Mouse (Mus musculus) heart, postnatal 0 days (tissue): ENCODE results near the gene Hspa12b. TPM values are rescaled to one million over a fixed set of nuclear protein-coding genes. Genes with fewer than 3 reads are reported as not detected.

ENCODE experiments used
- ATAC-seq: fragments of 200-750 bp; cut with Nextera tagmentation; 2 replicates; pipeline ENCODE4 v1.8.0; 2017; ENCODE audit warnings: low read depth, moderate number of reproducible peaks, moderate library complexity; ENCODE audit not compliant: insufficient read depth
- DNase-seq: peaks from one replicate; pipeline ENCODE4 v3.0.0-alpha.2; 2016; ENCODE audit warnings: low spot score
- H3K27ac ChIP-seq: fragments of 300-500 bp; sonication (generic); 2 replicates; pipeline ENCODE4 v1.5.1; 2014; ENCODE audit warnings: low read depth, mild to moderate bottlenecking
- H3K27me3 ChIP-seq: fragments of 300-500 bp; sonication (generic); 2 replicates; pipeline ENCODE4 v1.6.1; 2014; ENCODE audit warnings: low read length, mixed read lengths; ENCODE audit not compliant: control insufficient read depth, insufficient read depth
- H3K36me3 ChIP-seq: fragments of 300-500 bp; sonication (generic); replicated peaks from 2 replicates; pipeline ENCODE4 v1.6.1; 2014; ENCODE audit warnings: low read length, mixed read lengths; ENCODE audit not compliant: control insufficient read depth, insufficient read depth
- H3K4me1 ChIP-seq: fragments of 300-500 bp; sonication (generic); 2 replicates; pipeline ENCODE4 v1.6.1; 2014; ENCODE audit warnings: antibody characterized with exemption; ENCODE audit not compliant: control insufficient read depth, insufficient read depth
- H3K4me2 ChIP-seq: fragments of 300-500 bp; sonication (generic); 2 replicates; pipeline ENCODE4 v1.6.1; 2014; ENCODE audit warnings: low read depth, mild to moderate bottlenecking, low read length, moderate library complexity
- H3K4me3 ChIP-seq: fragments of 300-500 bp; sonication (generic); 2 replicates; pipeline ENCODE4 v1.5.1; 2014; ENCODE audit warnings: low read depth, low read length
- H3K9ac ChIP-seq: fragments of 300-500 bp; sonication (generic); replicated peaks from 2 replicates; pipeline ENCODE4 v1.6.1; 2014; ENCODE audit warnings: low read depth, low read length, mixed read lengths
- H3K9me3 ChIP-seq: fragments of 300-500 bp; sonication (generic); replicated peaks from 2 replicates; pipeline ENCODE4 v1.6.1; 2016; ENCODE audit warnings: low read length; ENCODE audit not compliant: control insufficient read depth
- CTCF ChIP-seq: IDR thresholded peaks from 2 replicates; pipeline ENCODE4 v1.5.1; 2016; ENCODE audit warnings: antibody characterized with exemption, control low read depth, low read depth
- EP300 ChIP-seq: IDR thresholded peaks from 2 replicates; pipeline ENCODE4 v1.6.1; 2016; ENCODE audit warnings: antibody characterized with exemption, low read depth
- WGBS: fragments of 180-500 bp; shearing (Covaris S2); extraction: QIAGEN DNeasy Blood & Tissue Kit; methylation state at CpG from one replicate; pipeline ENCODE4 v1.1.7; 2014; 5-methylcytosine and 5-hydroxymethylcytosine counted together
- polyA plus RNA-seq: library from polyadenylated mRNA; unstranded; fragments of >200 nt; fragmentation: Nextera tagmentation; extraction: Ambion mirVana; gene quantifications from 2 replicates; pipeline ENCODE4 v1.2.1, GENCODE M21; 2015
- total RNA-seq: library from RNA; depleted of rRNA; stranded (reverse); fragments of >200 nt; gene quantifications from 2 replicates; pipeline ENCODE4 v1.2.3, GENCODE M21; 2014; ENCODE audit warnings: low replicate concordance

Hspa12b gene
- total and polyA plus RNA-seq, 2 experiments from 2014 or later = 9.0 to 29.3 TPM

DNA sequence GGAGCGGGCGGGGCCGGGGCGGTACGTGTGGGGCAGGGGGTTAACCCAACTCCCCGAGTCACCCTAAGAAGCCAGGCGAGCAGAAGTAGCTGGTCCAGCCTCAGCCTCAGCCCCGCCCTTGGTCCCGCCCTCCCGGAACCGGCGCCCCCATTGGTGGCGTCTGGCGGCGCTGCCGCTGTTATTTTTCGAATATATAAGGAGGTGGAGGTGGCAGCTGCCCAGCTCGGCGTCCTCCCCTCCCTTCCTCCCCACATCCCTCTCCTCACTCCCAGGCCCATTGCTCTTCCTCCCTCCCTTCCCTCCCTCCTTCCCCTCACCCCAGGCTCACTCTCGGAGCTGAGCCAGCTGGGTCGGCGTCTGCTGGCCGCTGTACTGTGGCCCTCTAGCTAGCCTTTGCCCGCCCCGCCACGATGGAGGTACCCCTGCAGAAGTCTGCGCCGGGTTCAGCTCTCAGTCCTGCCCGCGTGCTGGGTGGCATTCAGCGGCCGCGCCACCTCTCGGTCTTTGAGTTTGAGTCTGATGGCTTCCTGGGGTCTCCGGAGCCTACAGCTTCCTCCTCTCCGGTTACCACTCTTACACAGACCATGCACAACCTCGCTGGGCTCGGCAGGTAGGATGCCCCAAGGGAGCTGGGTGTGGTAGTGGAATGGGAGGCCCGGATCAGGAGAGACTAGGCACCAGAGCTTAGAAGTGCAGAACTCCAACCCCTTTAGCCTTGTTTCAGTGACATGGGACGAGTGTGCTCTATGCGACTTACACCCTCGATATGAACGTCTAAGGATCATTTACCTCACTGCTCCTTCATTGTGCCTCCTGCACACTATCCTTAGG, 59.9 kb downstream of the Hspa12b start, which contains the start of the genes Cdc25b and Spef1:
Gene Cdc25b (plus strand): TSS at position 179 of the 831 bp plus-strand sequence.
Gene Spef1 (minus strand): TSS at position 512 of the 831 bp plus-strand sequence.
- no peaks in the 10 kb centered on the region for H3K9me3 ChIP-seq
- no peaks in the 10 kb centered on the region for H3K27me3 ChIP-seq
- peaks cover 25% of the 10 kb centered on the region; the same call in 1 of the 2 replicates for H3K36me3 ChIP-seq
- DNase-seq (peak; percentile 84), ATAC-seq (peak; percentile 88)
- WGBS = under 1% methylated on average over 42 of the region's 43 CpGs
- TF ChIP-seq EP300 (no peak), CTCF (peak; percentile 8; the same call in 1 of the 2 replicates)
- H3K4me1 ChIP-seq = peaks cover 10% of the 10 kb centered on the region
- peak within 1 kb of the TSS; percentile 76 for H3K4me3 ChIP-seq
- peak within 1 kb of the TSS; percentile 90 for H3K4me2 ChIP-seq
- peak within 1 kb of the TSS; percentile 87 for H3K27ac ChIP-seq
- peak within 1 kb of the TSS; percentile 54 for H3K9ac ChIP-seq

DNA sequence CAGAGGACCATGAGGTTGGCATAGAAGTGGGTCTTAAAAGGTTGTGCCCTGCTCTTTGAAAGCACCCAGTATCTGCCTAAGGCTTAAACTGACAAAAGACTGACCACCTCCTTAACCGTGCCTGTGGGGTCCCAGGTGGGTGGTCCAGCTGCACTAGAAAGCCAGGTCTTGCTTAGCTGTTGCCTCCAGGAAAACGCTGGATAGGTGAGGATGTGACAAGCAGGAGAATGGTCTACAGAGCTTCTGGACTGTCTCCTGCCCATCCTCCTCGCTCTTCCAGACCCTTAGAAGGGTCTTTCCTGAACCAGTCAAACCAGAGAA, 60.5 kb downstream of the Hspa12b start:
- TF ChIP-seq CTCF = no peak
- TF ChIP-seq EP300 = no peak
- Histone ChIP-seq H3K4me2 (peak overlapping the region; percentile 90), H3K4me3 (peak overlapping the region; percentile 76), H3K36me3 (peaks cover 29% of the 10 kb centered on the region), H3K9ac (peak overlapping the region; percentile 54), H3K9me3 (no peaks in the 10 kb centered on the region), H3K27ac (peak overlapping the region; percentile 87; the same call in 1 of the 2 replicates), H3K4me1 (peaks cover 10% of the 10 kb centered on the region), H3K27me3 (no peaks in the 10 kb centered on the region)
- DNase-seq (no peak), ATAC-seq (no peak)
- 38% methylated on average over 3 of the region's 3 CpGs for WGBS

DNA sequence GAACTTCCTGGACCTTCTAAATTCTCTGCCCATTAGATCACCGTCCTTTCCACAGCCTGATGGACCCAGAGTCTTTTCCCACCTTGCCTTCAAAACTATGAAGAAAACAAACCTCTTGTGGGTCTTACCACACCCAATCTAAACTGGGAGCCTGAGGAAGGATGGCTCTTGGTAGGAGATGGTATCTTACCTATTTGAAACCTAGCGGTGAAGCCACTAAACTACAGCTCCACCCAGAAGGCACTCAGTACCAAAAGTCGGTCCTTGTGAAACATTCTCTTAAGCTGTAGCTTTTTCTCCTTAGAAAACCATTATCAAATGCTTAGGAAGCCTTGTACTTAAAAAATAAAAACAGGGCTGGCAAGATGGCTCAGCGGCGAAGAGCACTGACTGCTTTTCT, 61.2 kb downstream of the Hspa12b start:
- Histone ChIP-seq H3K4me3 (no peak overlapping the region), H3K9ac (no peak overlapping the region), H3K27ac (no peak overlapping the region), H3K9me3 (no peaks in the 10 kb centered on the region), H3K27me3 (no peaks in the 10 kb centered on the region), H3K4me2 (peak overlapping the region; percentile 90; the same call in 1 of the 2 replicates), H3K4me1 (peaks cover 10% of the 10 kb centered on the region), H3K36me3 (peaks cover 36% of the 10 kb centered on the region)
- TF ChIP-seq CTCF (no peak), EP300 (no peak)
- WGBS = 94% methylated on average over 5 of the region's 5 CpGs
- no peak for DNase-seq
- no peak for ATAC-seq

DNA sequence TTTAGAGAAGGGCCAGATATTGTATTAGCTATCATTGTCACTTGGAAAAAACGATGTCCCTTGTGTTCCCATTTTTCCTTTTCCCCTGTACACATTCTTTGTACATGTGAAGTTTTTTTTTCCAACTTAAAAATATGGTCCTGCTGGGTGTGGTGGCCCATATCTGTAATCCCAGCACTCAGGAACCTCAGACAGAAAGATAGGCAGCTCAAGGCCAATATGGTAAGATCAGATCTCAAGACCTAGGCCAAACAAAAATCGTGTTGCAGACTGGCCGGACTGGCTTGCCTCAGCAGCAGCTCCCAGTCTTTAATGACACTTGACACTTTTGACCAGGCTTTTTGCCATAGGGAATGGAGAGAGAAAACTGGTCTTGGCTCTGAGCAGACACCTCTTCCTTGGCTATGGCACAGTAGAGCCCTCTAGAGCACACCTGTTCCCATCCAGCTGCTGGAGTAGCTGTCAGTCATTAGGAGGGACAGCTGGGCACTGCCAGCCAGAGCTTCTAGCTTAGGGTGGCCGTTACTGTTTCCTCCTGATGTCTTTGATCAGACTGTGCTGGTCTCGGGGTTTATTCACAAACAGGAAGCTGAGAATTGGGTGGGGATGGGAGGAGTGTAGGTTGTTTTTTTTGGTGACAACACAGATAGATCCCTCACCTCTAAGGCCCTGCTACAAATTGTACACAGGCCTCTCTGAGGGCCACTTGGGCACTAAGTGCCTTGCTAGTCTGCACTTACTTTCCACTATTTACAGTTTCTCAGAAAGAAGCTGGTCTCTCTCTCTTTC, 62.6 kb downstream of the Hspa12b start:
- peaks cover 50% of the 10 kb centered on the region for H3K36me3 ChIP-seq
- no peak overlapping the region for H3K9ac ChIP-seq
- 64% methylated on average over 5 of the region's 5 CpGs for WGBS
- no peak overlapping the region for H3K4me2 ChIP-seq
- no peak for ATAC-seq
- H3K4me3 ChIP-seq = no peak overlapping the region
- TF ChIP-seq CTCF = no peak
- TF ChIP-seq EP300 = no peak
- H3K27me3 ChIP-seq = no peaks in the 10 kb centered on the region
- H3K27ac ChIP-seq = no peak overlapping the region
- DNase-seq = no peak
- H3K4me1 ChIP-seq = peaks cover 10% of the 10 kb centered on the region
- no peaks in the 10 kb centered on the region for H3K9me3 ChIP-seq

DNA sequence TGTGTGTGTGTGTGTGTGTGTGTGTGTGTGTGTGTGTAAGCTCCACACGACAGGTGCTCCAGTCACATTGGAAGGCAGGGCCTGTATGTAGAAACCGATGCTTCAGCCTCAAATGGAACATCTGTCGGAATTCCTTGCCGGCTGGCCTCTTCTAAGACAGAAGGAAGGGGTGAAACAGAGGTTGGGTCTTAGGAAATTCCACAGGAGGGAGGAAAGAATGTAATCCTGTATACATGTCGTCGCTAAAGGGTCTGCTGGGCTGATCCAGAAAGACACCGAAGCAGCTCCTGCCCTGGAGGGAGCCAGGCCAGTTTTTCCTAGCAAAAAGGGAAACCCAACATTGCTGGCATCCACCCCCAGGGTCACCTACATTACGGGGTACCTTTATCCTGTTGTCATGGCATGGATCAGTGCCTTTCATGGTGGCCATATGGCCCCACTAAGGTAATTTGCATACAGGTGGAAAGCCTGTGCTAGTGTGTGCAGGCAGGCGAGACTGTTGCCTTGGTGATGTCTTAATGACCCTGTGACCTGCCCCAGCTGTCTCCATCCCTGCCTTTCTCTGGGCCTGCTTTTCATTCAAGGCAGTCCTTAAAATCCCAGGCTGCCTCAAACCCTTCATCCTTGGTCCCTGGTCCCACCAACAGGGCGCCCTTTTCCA, 63.4 kb downstream of the Hspa12b start:
- no peak overlapping the region for H3K4me2 ChIP-seq
- peaks cover 10% of the 10 kb centered on the region for H3K4me1 ChIP-seq
- H3K9me3 ChIP-seq = no peaks in the 10 kb centered on the region
- no peak overlapping the region for H3K9ac ChIP-seq
- H3K27ac ChIP-seq = no peak overlapping the region
- H3K4me3 ChIP-seq = no peak overlapping the region
- H3K36me3 ChIP-seq = peaks cover 58% of the 10 kb centered on the region
- DNase-seq = no peak
- H3K27me3 ChIP-seq = no peaks in the 10 kb centered on the region
- WGBS = 65% methylated on average over 10 of the region's 10 CpGs
- ATAC-seq = no peak
- TF ChIP-seq CTCF = no peak
- TF ChIP-seq EP300 = no peak
